Mouse (Mus musculus) ES-E14 (cell line): ENCODE measurements around the gene Sdk2.

Experiments used
- HCFC1 ChIP-seq: IDR thresholded peaks from 2 replicates; pipeline ENCODE4 v1.6.1; 2012; ENCODE audit warnings: low read length, inconsistent platforms, borderline replicate concordance; ENCODE audit not compliant: insufficient read depth
- ZC3H11A ChIP-seq: IDR thresholded peaks from 2 replicates; pipeline ENCODE4 v1.6.1; 2012; ENCODE audit warnings: low read depth, mild to moderate bottlenecking, inconsistent platforms, low read length, borderline replicate concordance
- ZNF384 ChIP-seq: IDR thresholded peaks from 2 replicates; pipeline ENCODE4 v1.6.1; 2012; ENCODE audit warnings: low read depth, low read length, inconsistent platforms

GRCm38 (mm10) chr11:113831608-113832007 is 235.2 kb downstream of the Sdk2 start:
- TF ChIP-seq ZNF384: no peak
- TF ChIP-seq ZC3H11A: no peak
- TF ChIP-seq HCFC1: no peak
